ENCODE assay signal across 20 mouse cellular contexts in the genomic region with DNA sequence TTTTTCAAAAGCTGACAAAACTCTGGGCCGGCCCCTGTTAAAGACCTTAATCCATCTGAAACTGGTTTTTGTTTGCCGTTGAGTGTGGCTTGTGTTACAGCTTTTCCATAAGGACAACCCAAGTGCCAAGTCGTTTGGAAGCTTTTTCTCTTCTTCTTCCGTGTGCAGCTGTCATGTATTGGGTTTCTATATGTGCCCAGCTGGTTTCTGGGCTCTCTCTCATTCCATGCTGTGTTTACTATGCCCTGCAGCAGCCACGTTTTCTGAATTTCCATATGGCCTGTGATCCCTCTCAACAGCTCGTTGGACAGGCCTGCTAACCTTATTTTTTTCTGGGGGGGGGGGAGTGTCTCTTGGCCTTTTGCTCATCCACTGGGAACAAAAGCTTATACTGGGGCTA. TPM values are rescaled to one million over a fixed set of nuclear protein-coding genes. Genes with fewer than 3 reads are reported as not detected.
"Had no signal": no experiment of that assay in that cellular context is flagged by ENCODE, and none has a peak within 500 bp of the region (broad histone marks: within the 10 kb centered on the region; RNA-seq: fewer than 3 reads in every experiment).

No protein-coding gene starts in this region.

- DNase-seq: kidney, adult 9 months; kidney, postnatal 36 days; layer of hippocampus, adult 9-11 months; layer of hippocampus, postnatal 36 days; lung, postnatal 14 days; right cerebral cortex, adult 18-20 months; right cerebral cortex, postnatal 25 days; thymus, adult 2 months; thymus, postnatal 25 days had no signal

- H3K36me3 ChIP-seq: limb, embryonic 15.5 days; liver, embryonic 12.5 days; lung, embryonic 15.5 days; midbrain, embryonic 12.5 days had no signal

- ATAC-seq: liver, embryonic 12.5 days; midbrain, embryonic 16.5 days had no signal

- H3K9me3 ChIP-seq: limb, embryonic 15.5 days; liver, embryonic 12.5 days; lung, embryonic 15.5 days; midbrain, embryonic 12.5 days had no signal

- H3K4me3 ChIP-seq: limb, embryonic 15.5 days; liver, embryonic 12.5 days; lung, embryonic 15.5 days; megakaryocyte, embryonic 14.5 days; midbrain, embryonic 12.5 days had no signal

- H3K4me2 ChIP-seq: limb, embryonic 15.5 days; liver, embryonic 12.5 days; lung, embryonic 15.5 days; midbrain, embryonic 12.5 days had no signal

- H3K9ac ChIP-seq: limb, embryonic 15.5 days; liver, embryonic 12.5 days; lung, embryonic 15.5 days; midbrain, embryonic 12.5 days had no signal

- H3K27ac ChIP-seq: kidney, postnatal 0 days; limb, embryonic 15.5 days; liver, embryonic 12.5 days; lung, embryonic 15.5 days; macrophage; midbrain, embryonic 12.5 days had no signal

- H3K27me3 ChIP-seq: limb, embryonic 15.5 days; lung, embryonic 15.5 days; midbrain, embryonic 12.5 days had no signal

- H3K4me1 ChIP-seq: liver, embryonic 12.5 days; megakaryocyte, embryonic 14.5 days had no signal

RNA-seq across cellular contexts. Expression of gene Gucy2d, which starts 15.8 kb away (rescaled TPM):
- total RNA-seq: layer of hippocampus, adult 18-20 months; layer of hippocampus, postnatal 36 days had no signal
- polyA plus RNA-seq: kidney, postnatal 0 days; limb, embryonic 15.5 days; liver, embryonic 12.5 days; liver, embryonic 16.5 days; lung, embryonic 15.5 days; macrophage; midbrain, embryonic 12.5 days; small intestine, adult 2 months had no signal
